Mouse (Mus musculus) stomach, postnatal 0 days (tissue): ENCODE data around the gene Gemin5.

ENCODE experiments used
- CTCF ChIP-seq: IDR thresholded peaks from 2 replicates; pipeline ENCODE4 v1.5.1; 2016; ENCODE audit warnings: antibody characterized with exemption, low read depth, mild to moderate bottlenecking, moderate library complexity
- EP300 ChIP-seq: optimal IDR thresholded peaks from 2 replicates; pipeline ENCODE3; 2016; ENCODE audit warnings: antibody characterized with exemption

DNA sequence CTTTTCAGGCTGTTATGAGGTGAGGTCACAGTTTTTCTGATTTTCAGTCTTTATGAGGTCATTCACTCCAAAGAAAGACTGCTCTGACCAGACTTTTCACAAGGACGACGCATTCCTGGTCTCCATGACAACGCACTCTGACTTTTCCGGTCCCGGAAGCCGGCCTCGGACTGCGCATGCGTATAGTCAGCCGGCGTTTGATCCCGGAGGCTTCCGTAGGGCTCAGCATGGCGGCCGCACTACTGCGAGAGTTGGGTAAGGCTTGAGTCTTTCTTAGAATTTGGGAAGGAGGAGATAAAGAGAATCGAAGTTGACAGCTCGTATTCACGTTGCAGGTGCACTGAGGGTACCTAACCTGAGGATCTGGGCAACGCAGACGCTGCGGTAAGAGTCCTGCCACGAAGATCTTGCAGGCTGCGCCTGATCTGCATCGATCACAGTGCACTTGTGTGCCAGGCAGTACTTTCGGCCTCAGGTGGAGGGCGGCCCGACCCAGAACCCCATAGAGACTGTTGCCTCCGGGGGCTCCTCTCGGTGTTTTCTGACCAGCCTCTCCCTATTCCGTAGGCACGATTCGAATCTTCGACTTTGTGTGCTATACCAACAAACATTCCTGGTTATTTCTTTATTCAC is 3.2 kb upstream of the Gemin5 start, which contains the start of gene Mrpl22:
- TF ChIP-seq EP300 = no peak
- TF ChIP-seq CTCF = no peak
